Mouse (Mus musculus): ENCODE results near the gene Fgf11. TPM values are rescaled to one million over a fixed set of nuclear protein-coding genes. Genes with fewer than 3 reads are reported as not detected.
A peak's percentile ranks its signal among the peaks of the same experiment; 100 is the strongest.

Gene Fgf11
- total RNA-seq, 2 experiments from 2014 or later = 2.4 to 3.8 TPM

- DNase-seq = no peak
Observed at GRCm38 (mm10) chr11:69816520-69816919, 14.9 kb upstream of the Fgf11 start.

- no peak for DNase-seq
Observed at GRCm38 (mm10) chr11:69815155-69815554, 13.5 kb upstream of the Fgf11 start, which contains the start of gene Gm39566. Gene Gm39566, minus strand, starts transcription at chr11:69815298.

- DNase-seq = no peak
Observed at GRCm38 (mm10) chr11:69810280-69810679, 8.6 kb upstream of the Fgf11 start.

GRCm38 (mm10) chr11:69807641-69808040 is 6.0 kb upstream of the Fgf11 start:
- DNase-seq = no peak

- no peak for DNase-seq
Observed at GRCm38 (mm10) chr11:69806378-69806777, 4.7 kb upstream of the Fgf11 start.

GRCm38 (mm10) chr11:69804972-69805909 is 3.6 kb upstream of the Fgf11 start, which contains the start of gene Tmem102:
Gene Tmem102, minus strand, starts transcription at chr11:69805624.
- no peak for DNase-seq

GRCm38 (mm10) chr11:69804652-69804940 is 2.9 kb upstream of the Fgf11 start:
- no peak for DNase-seq

- peak; percentile 88 for DNase-seq
Observed at GRCm38 (mm10) chr11:69803786-69804651, 2.4 kb upstream of the Fgf11 start.

- DNase-seq = no peak
Observed at GRCm38 (mm10) chr11:69803328-69803727, 1.7 kb upstream of the Fgf11 start.

- peak; percentile 94 for DNase-seq
Observed at GRCm38 (mm10) chr11:69802648-69803105, 1.0 kb upstream of the Fgf11 start.

- peak; percentile 71 for DNase-seq
Observed at GRCm38 (mm10) chr11:69800392-69801197, 1.1 kb downstream of the Fgf11 start.

- no peak for DNase-seq
Observed at GRCm38 (mm10) chr11:69800138-69800391, 1.6 kb downstream of the Fgf11 start.

GRCm38 (mm10) chr11:69799394-69800137 is 2.1 kb downstream of the Fgf11 start:
- no peak for DNase-seq

GRCm38 (mm10) chr11:69797924-69798323 is 3.7 kb downstream of the Fgf11 start:
- DNase-seq = no peak

- no peak for DNase-seq
Observed at GRCm38 (mm10) chr11:69795983-69796435, 5.6 kb downstream of the Fgf11 start.

- peak; percentile 94 for DNase-seq
Observed at GRCm38 (mm10) chr11:69795168-69795982, 6.3 kb downstream of the Fgf11 start, which contains the start of gene Chrnb1. Gene Chrnb1, minus strand, starts transcription at chr11:69795943.

GRCm38 (mm10) chr11:69793429-69793828 is 8.2 kb downstream of the Fgf11 start:
- no peak for DNase-seq

GRCm38 (mm10) chr11:69791420-69791819 is 10.2 kb downstream of the Fgf11 start:
- no peak for DNase-seq

- no peak for DNase-seq
Observed at GRCm38 (mm10) chr11:69789431-69789830, 12.2 kb downstream of the Fgf11 start.

- no peak for DNase-seq
Observed at GRCm38 (mm10) chr11:69787306-69787705, 14.4 kb downstream of the Fgf11 start.

Data from adrenal gland, postnatal 10 days (tissue).